Mouse (Mus musculus) heart, postnatal 0 days (tissue): ENCODE measurements around the gene Usp7. TPM values are rescaled to one million over a fixed set of nuclear protein-coding genes. Genes with fewer than 3 reads are reported as not detected.

Experiments used
- ATAC-seq: fragments of 200-750 bp; cut with Nextera tagmentation; 2 replicates; pipeline ENCODE4 v1.8.0; 2017; ENCODE audit warnings: low read depth, moderate number of reproducible peaks, moderate library complexity; ENCODE audit not compliant: insufficient read depth
- DNase-seq: peaks from one replicate; pipeline ENCODE4 v3.0.0-alpha.2; 2016; ENCODE audit warnings: low spot score
- H3K27ac ChIP-seq: fragments of 300-500 bp; sonication (generic); 2 replicates; pipeline ENCODE4 v1.5.1; 2014; ENCODE audit warnings: low read depth, mild to moderate bottlenecking
- H3K27me3 ChIP-seq: fragments of 300-500 bp; sonication (generic); 2 replicates; pipeline ENCODE4 v1.6.1; 2014; ENCODE audit warnings: low read length, mixed read lengths; ENCODE audit not compliant: control insufficient read depth, insufficient read depth
- H3K36me3 ChIP-seq: fragments of 300-500 bp; sonication (generic); replicated peaks from 2 replicates; pipeline ENCODE4 v1.6.1; 2014; ENCODE audit warnings: low read length, mixed read lengths; ENCODE audit not compliant: control insufficient read depth, insufficient read depth
- H3K4me1 ChIP-seq: fragments of 300-500 bp; sonication (generic); 2 replicates; pipeline ENCODE4 v1.6.1; 2014; ENCODE audit warnings: antibody characterized with exemption; ENCODE audit not compliant: control insufficient read depth, insufficient read depth
- H3K4me2 ChIP-seq: fragments of 300-500 bp; sonication (generic); 2 replicates; pipeline ENCODE4 v1.6.1; 2014; ENCODE audit warnings: low read depth, mild to moderate bottlenecking, low read length, moderate library complexity
- H3K4me3 ChIP-seq: fragments of 300-500 bp; sonication (generic); 2 replicates; pipeline ENCODE4 v1.5.1; 2014; ENCODE audit warnings: low read depth, low read length
- H3K9ac ChIP-seq: fragments of 300-500 bp; sonication (generic); replicated peaks from 2 replicates; pipeline ENCODE4 v1.6.1; 2014; ENCODE audit warnings: low read depth, low read length, mixed read lengths
- H3K9me3 ChIP-seq: fragments of 300-500 bp; sonication (generic); replicated peaks from 2 replicates; pipeline ENCODE4 v1.6.1; 2016; ENCODE audit warnings: low read length; ENCODE audit not compliant: control insufficient read depth
- CTCF ChIP-seq: IDR thresholded peaks from 2 replicates; pipeline ENCODE4 v1.5.1; 2016; ENCODE audit warnings: antibody characterized with exemption, control low read depth, low read depth
- EP300 ChIP-seq: IDR thresholded peaks from 2 replicates; pipeline ENCODE4 v1.6.1; 2016; ENCODE audit warnings: antibody characterized with exemption, low read depth
- WGBS: fragments of 180-500 bp; shearing (Covaris S2); extraction: QIAGEN DNeasy Blood & Tissue Kit; methylation state at CpG from one replicate; pipeline ENCODE4 v1.1.7; 2014; 5-methylcytosine and 5-hydroxymethylcytosine counted together
- polyA plus RNA-seq: library from polyadenylated mRNA; unstranded; fragments of >200 nt; fragmentation: Nextera tagmentation; extraction: Ambion mirVana; gene quantifications from 2 replicates; pipeline ENCODE4 v1.2.1, GENCODE M21; 2015
- total RNA-seq: library from RNA; depleted of rRNA; stranded (reverse); fragments of >200 nt; gene quantifications from 2 replicates; pipeline ENCODE4 v1.2.3, GENCODE M21; 2014; ENCODE audit warnings: low replicate concordance

Gene Usp7
- total and polyA plus RNA-seq, 2 experiments from 2014 or later: 10.0 to 33.4 TPM

GRCm38 (mm10) chr16:8794952-8795351, 2.8 kb upstream of the Usp7 start:
- DNase-seq (no peak), ATAC-seq (0 out of 2 replicates have a peak, but pooled peaks have one; percentile 27)
- Histone ChIP-seq H3K4me3 (no peak overlapping the region), H3K27me3 (no peaks in the 10 kb centered on the region), H3K9ac (no peak overlapping the region), H3K4me1 (no peaks in the 10 kb centered on the region), H3K27ac (no peak overlapping the region), H3K36me3 (no peaks in the 10 kb centered on the region), H3K9me3 (peaks cover 2% of the 10 kb centered on the region; the same call in 1 of the 2 replicates), H3K4me2 (no peak overlapping the region)
- peak; percentile 36 for TF ChIP-seq CTCF
- no peak for TF ChIP-seq EP300
- 5% methylated on average over 3 of the region's 3 CpGs for whole genome bisulfite sequencing

DNA sequence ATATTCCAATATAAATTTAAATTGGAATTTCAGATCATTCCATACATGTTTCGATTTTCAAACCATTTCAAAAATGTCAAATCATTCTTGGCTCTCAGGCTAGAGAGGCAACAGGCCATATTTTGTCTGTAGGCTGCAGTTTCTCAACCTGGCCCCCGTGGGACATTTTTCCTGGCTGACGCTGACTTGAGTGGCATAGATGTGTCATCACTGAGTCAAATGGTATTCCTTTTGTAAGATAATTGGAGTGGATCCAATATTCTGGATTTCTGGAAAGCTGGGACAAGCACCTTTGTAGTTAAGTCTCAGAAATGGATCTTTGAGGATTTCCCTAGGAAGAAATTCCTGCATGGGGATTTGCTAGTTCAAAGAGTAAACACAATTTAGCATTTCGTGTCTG, 1.2 kb downstream of the Usp7 start:
- Histone ChIP-seq H3K9me3 (no peaks in the 10 kb centered on the region), H3K27me3 (no peaks in the 10 kb centered on the region), H3K36me3 (no peaks in the 10 kb centered on the region), H3K27ac (no peak overlapping the region), H3K4me2 (no peak overlapping the region), H3K9ac (no peak overlapping the region), H3K4me1 (no peaks in the 10 kb centered on the region), H3K4me3 (no peak overlapping the region)
- WGBS: 64% methylated on average over 4 of the region's 4 CpGs
- DNase-seq (no peak), ATAC-seq (no peak)
- TF ChIP-seq EP300: no peak
- TF ChIP-seq CTCF: no peak

DNA sequence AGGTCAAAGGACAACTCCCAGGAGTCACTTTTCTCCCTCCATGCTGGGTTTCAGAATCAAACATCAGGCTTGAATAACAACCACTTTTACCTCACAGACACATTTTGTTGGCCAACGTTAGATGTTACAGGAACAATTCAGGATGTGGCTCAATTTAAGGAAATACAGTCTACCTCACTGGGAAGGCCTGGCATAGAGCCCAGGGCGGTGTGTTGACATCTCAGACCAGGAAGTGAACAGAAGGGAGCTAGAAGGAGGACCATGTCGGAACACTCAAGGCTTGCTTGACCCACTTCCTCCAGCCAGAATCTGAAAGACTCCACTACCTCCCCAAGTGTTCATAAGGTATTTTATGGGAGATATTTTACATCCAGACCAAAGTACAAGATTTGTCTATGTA, 7.4 kb downstream of the Usp7 start:
- no peak overlapping the region for H3K4me3 ChIP-seq
- H3K9ac ChIP-seq: no peak overlapping the region
- TF ChIP-seq EP300: no peak
- TF ChIP-seq CTCF: no peak
- no peak overlapping the region for H3K27ac ChIP-seq
- no peaks in the 10 kb centered on the region for H3K27me3 ChIP-seq
- ATAC-seq (no peak), DNase-seq (no peak)
- H3K4me2 ChIP-seq: no peak overlapping the region
- H3K9me3 ChIP-seq: no peaks in the 10 kb centered on the region
- H3K36me3 ChIP-seq: no peaks in the 10 kb centered on the region
- WGBS: 42% methylated on average over 3 of the region's 3 CpGs
- H3K4me1 ChIP-seq: no peaks in the 10 kb centered on the region

GRCm38 (mm10) chr16:8783198-8783913, 8.8 kb downstream of the Usp7 start:
- 73% methylated on average over 16 of the region's 16 CpGs for WGBS
- Histone ChIP-seq H3K27me3 (no peaks in the 10 kb centered on the region), H3K36me3 (no peaks in the 10 kb centered on the region), H3K4me2 (no peak overlapping the region), H3K9ac (no peak overlapping the region), H3K4me1 (no peaks in the 10 kb centered on the region), H3K9me3 (no peaks in the 10 kb centered on the region), H3K4me3 (no peak overlapping the region), H3K27ac (no peak overlapping the region)
- no peak for ATAC-seq
- TF ChIP-seq CTCF (no peak), EP300 (no peak)
- DNase-seq: no peak

DNA sequence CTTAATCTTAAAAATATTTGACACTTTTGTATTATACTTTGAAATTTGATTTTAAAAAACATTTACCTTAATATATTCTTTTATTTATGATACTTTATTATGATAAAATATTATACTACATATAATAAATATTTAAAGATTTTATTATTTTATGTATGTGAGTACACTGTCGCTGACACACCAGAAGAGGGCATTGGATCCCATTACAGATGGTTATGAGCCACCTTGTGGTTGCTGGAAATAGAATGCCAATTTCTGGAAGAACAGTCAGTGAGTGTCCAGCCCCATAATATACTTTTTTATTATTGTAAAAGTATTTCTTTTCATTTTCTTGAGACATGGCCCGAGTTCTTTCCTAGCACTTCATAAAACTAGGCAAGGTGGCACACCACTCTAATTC, 10.4 kb downstream of the Usp7 start:
- ATAC-seq: no peak
- H3K27me3 ChIP-seq: no peaks in the 10 kb centered on the region
- TF ChIP-seq EP300 (no peak), CTCF (no peak)
- H3K4me1 ChIP-seq: no peaks in the 10 kb centered on the region
- no peaks in the 10 kb centered on the region for H3K36me3 ChIP-seq
- no peak overlapping the region for H3K4me3 ChIP-seq
- H3K9ac ChIP-seq: no peak overlapping the region
- no peak overlapping the region for H3K27ac ChIP-seq
- WGBS: 89% methylated on average over 2 of the region's 2 CpGs
- no peak overlapping the region for H3K4me2 ChIP-seq
- H3K9me3 ChIP-seq: no peaks in the 10 kb centered on the region
- no peak for DNase-seq

GRCm38 (mm10) chr16:8781191-8781590, 10.9 kb downstream of the Usp7 start:
- 56% methylated on average over 6 of the region's 6 CpGs for WGBS
- Histone ChIP-seq H3K27ac (no peak overlapping the region), H3K36me3 (no peaks in the 10 kb centered on the region), H3K4me2 (no peak overlapping the region), H3K4me3 (no peak overlapping the region), H3K27me3 (no peaks in the 10 kb centered on the region), H3K9ac (no peak overlapping the region), H3K9me3 (no peaks in the 10 kb centered on the region), H3K4me1 (no peaks in the 10 kb centered on the region)
- TF ChIP-seq EP300 (no peak), CTCF (no peak)
- DNase-seq: no peak
- no peak for ATAC-seq
